Mouse (Mus musculus) limb, embryonic 10.5 days (tissue): ENCODE results near the gene Cyp2j6. TPM values are rescaled to one million over a fixed set of nuclear protein-coding genes. Genes with fewer than 3 reads are reported as not detected.

Source experiments
- DNase-seq: peaks from one replicate; pipeline ENCODE4 v3.0.0-alpha.2; 2017; ENCODE audit warnings: low spot score
- H3K27ac ChIP-seq: fragments of 300-500 bp; sonication (generic); 2 replicates; pipeline ENCODE4 v1.5.1; 2016; ENCODE audit warnings: mild to moderate bottlenecking
- H3K27me3 ChIP-seq: fragments of 300-500 bp; sonication (generic); 2 replicates; pipeline ENCODE4 v1.6.1; 2016; ENCODE audit warnings: low read depth, mild to moderate bottlenecking; ENCODE audit not compliant: poor library complexity, severe bottlenecking
- H3K36me3 ChIP-seq: fragments of 300-500 bp; sonication (generic); 2 replicates; pipeline ENCODE4 v1.6.1; 2016; ENCODE audit warnings: mild to moderate bottlenecking, moderate library complexity
- H3K4me1 ChIP-seq: fragments of 300-500 bp; sonication (generic); 2 replicates; pipeline ENCODE4 v1.6.1; 2016
- H3K4me3 ChIP-seq: fragments of 300-500 bp; sonication (generic); 2 replicates; pipeline ENCODE4 v1.5.1; 2016; ENCODE audit warnings: mild to moderate bottlenecking, moderate library complexity
- H3K9me3 ChIP-seq: fragments of 300-500 bp; sonication (generic); replicated peaks from 2 replicates; pipeline ENCODE4 v1.6.1; 2016; ENCODE audit warnings: mild to moderate bottlenecking
- WGBS: fragments of 180-500 bp; shearing (Covaris S2); methylation state at CpG from one replicate; pipeline ENCODE4 v1.1.7; 2016; 5-methylcytosine and 5-hydroxymethylcytosine counted together
- polyA plus RNA-seq: library from polyadenylated mRNA; unstranded; fragments of >200 nt; fragmentation: Nextera tagmentation; extraction: Ambion mirVana; gene quantifications from 2 replicates; pipeline ENCODE4 v1.2.1, GENCODE M21; 2016

Cyp2j6 gene
- polyA plus RNA-seq, 1 experiment from 2014 or later = 5.1 TPM

- Histone ChIP-seq H3K4me3 (no peak overlapping the region), H3K36me3 (no peaks in the 10 kb centered on the region)
- no peak for DNase-seq
These were observed 31.2 kb downstream of the Cyp2j6 start for GRCm38 (mm10) chr4:96522256-96522655.

GRCm38 (mm10) chr4:96510083-96510482 is 43.4 kb downstream of the Cyp2j6 start:
- no peak overlapping the region for H3K27ac ChIP-seq
- H3K36me3 ChIP-seq = no peaks in the 10 kb centered on the region
- 94% methylated on average over 3 of the region's 3 CpGs for WGBS
- H3K4me1 ChIP-seq = no peaks in the 10 kb centered on the region
- no peaks in the 10 kb centered on the region for H3K27me3 ChIP-seq
- DNase-seq = no peak
- H3K9me3 ChIP-seq = no peaks in the 10 kb centered on the region
- H3K4me3 ChIP-seq = no peak overlapping the region

More at GRCm38 (mm10) chr4:96522256-96522655, 31.2 kb downstream of the Cyp2j6 start:
- Histone ChIP-seq H3K9me3 (no peaks in the 10 kb centered on the region), H3K27me3 (no peaks in the 10 kb centered on the region), H3K4me1 (no peaks in the 10 kb centered on the region), H3K27ac (no peak overlapping the region)
- 88% methylated on average over 2 of the region's 2 CpGs for WGBS

GRCm38 (mm10) chr4:96507286-96507685 is 46.2 kb downstream of the Cyp2j6 start, which contains the start of gene Cyp2j8:
TSS of gene Cyp2j8 (minus strand) at chr4:96507386.
- Histone ChIP-seq H3K4me3 (no peak within 1 kb of the TSS), H3K27ac (no peak within 1 kb of the TSS), H3K36me3 (no peaks in the 10 kb centered on the region), H3K9me3 (no peaks in the 10 kb centered on the region), H3K27me3 (no peaks in the 10 kb centered on the region), H3K4me1 (no peaks in the 10 kb centered on the region)
- WGBS = 76% methylated on average over 1 of the region's 1 CpGs
- no peak for DNase-seq

Other genes starting within 250 kb of the Cyp2j6 start
- gene Cyp2j11, start 205.0 kb downstream of the Cyp2j6 start, polyA plus RNA-seq = not detected in 2 replicates
- gene Cyp2j8, start 46.3 kb downstream of the Cyp2j6 start, polyA plus RNA-seq = not detected in 2 replicates
- gene Cyp2j9, start 37.9 kb upstream of the Cyp2j6 start, polyA plus RNA-seq = 0.43 and 0.50 TPM in 2 replicates
- not detected in 2 replicates for gene Cyp2j5, start 110.5 kb upstream of the Cyp2j6 start, polyA plus RNA-seq
- gene Gm12695, start 231.5 kb upstream of the Cyp2j6 start, polyA plus RNA-seq = not detected in 2 replicates